Mouse (Mus musculus) liver, adult 2 months (tissue): Measurements from ENCODE around the gene Olfr147.

ENCODE experiments used
- CTCF ChIP-seq: fragments of 200-500 bp; IDR thresholded peaks from 2 replicates; pipeline ENCODE4 v1.5.1; 2011; ENCODE audit warnings: low read depth, low read length, control low read depth
- POLR2A ChIP-seq: fragments of 200-500 bp; IDR thresholded peaks from 2 replicates; pipeline ENCODE4 v1.6.1; 2011; ENCODE audit warnings: low read length, control low read depth; ENCODE audit not compliant: insufficient read depth; ENCODE audit errors: extremely low read depth

DNA sequence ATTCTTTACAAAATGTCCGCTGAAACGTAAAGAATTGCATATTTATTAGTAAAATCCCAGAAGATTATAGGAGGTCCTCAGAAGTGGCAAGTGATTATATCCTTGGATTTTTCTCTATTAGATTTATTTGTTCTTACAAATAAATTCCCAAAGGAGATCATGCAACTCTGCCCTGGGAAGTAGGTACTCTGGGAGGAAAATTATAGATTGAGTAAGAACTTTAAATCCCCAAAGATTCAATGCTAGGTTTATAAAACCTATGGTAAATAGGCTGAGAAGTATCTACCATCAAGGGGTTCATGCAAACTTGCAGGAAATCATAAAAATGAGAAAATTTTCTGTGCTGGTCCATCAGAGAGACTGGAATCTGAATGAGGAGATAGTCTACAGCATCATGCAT, 34.9 kb upstream of the Olfr147 start, which contains the start of gene Olfr250:
- TF ChIP-seq CTCF (no peak), POLR2A (no peak)
